Mouse (Mus musculus): ENCODE measurements around the gene Ccdc14.
A peak's percentile ranks its signal among the peaks of the same experiment; 100 is the strongest.
"Not testable (repeated sequence)": the region's sequence is repeated elsewhere in the genome, so short reads cannot be mapped to it uniquely, and the experiment has no call there.

Gene Ccdc14

DNA sequence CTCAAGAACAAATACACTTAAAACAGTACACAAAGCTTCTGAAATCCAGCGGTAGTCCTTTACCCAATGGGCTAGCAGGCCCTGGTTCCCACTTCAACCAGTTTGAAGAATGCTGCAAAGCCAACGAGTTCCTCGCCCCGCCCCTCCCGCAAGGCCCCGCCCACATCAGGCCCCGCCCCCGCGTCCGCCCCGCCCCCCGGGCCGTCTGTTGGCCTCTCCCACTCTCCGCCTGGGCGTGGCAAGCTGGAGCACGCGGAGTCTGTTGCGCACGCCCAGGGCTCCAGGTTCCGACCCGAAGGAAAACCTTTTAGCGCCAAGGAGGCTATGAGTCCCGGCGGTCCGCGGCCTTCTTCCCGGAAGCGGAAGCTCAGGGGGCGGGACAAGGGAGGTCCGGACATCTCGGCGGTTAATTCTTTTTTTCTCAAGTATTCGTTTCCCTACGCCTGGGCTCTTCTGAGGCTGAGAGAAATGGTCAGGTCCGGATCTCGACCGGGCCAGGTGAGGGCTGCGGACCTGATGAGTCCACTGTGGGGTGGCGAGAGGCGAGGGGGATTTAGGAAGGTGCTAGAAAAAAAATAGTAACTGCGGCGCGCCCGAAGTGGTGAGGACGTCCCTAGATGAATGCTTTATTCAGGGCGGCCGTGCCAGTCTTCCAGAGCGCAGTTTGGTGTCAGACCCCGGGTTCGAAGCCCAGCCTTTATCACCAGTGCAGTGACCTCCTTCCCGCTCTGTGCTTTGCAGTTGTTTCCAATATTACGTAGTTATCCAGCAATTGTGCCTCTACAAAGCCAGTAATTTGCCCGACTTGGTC lies at the start of gene Ccdc14:
Ccdc14 (plus strand) TSS at position 283 of the 811 bp plus-strand sequence.
- DNase-seq (ENCODE audit: inconsistent age in 2 of 2, low spot score in 1 of 2): peak; percentile 90 to 95

DNA sequence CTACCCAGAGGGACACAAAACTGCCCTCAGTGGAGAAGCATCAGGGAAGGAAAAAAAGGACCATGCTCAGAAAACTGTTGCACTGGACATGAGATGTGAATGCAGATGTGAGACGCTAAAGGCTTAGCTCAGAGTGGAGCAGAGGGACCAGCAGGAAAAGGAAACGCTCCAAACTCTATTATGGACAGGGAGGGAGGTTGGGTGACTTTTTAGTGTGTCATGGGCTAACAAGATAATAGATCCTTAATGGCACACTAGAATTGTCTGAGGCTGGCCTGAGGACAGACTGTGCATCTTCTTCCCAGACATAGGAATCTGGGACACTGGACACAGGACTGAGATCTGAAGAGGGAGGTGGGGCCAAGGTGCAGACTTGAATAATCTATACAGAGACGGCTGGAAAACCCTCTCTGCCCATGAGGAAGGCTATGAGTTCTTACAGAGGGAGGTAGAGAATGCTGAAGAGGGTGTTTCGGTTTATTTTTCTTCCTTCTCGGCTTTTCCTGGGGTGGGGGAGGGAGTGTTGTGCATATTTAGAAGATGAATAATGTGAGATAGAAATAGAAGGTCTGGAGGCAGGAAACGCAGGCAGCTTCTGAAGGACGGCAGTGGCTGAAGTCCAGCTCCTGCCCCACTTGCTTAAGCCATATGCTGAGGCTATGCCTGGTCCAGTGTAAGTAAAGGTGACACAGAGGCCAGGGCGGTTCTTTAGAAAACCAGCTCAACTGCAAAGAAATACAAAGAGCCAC lies 46.7 kb upstream of the Ccdc14 start:
- peak; percentile 10 to 49 for DNase-seq (ENCODE audit: inconsistent age in 2 of 2, low spot score in 1 of 2)

DNA sequence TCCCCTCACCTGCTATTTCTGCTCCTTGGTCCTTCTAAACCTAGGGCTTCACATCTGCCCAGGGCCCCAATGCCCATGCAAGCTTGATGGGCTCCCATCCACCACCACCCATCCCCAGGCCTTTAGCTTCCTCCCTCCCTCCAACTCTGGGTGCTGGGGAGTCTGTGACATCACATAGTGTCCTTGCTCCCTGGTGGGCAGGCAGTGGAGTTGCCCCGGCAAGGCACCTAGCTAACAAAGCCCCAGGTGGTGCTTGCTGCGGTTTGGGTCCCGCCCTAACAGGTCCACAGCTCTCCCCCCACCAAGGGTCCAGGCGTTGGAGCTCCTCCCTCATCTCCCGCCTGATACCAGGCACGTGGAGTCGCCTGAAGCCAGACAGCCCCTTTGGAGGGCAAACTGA lies 40.8 kb upstream of the Ccdc14 start, which contains the start of gene Ropn1:
Ropn1 (plus strand) TSS at position 301 of the 400 bp plus-strand sequence.
- DNase-seq (ENCODE audit: inconsistent age in 2 of 2, low spot score in 1 of 2): no peak

DNA sequence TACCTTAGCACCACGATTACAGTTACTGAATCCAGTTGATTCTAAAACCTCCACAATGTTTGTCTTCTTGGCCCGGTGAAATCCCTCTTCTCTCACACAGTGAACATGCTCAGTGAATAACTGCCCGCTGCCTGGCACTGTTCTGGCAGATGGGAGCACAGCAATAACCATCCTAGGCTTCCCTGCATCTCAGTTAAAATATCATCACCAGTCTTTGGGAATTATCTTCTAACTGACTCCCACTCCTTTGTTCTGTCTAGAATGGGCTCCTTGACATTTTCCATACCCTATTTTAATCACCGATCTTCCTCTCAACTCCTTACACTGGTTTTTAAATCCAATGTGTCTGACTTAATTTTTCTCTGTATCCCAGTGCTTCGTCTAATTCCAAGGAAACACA lies 37.4 kb upstream of the Ccdc14 start:
- DNase-seq (ENCODE audit: inconsistent age in 2 of 2, low spot score in 1 of 2): no peak

DNA sequence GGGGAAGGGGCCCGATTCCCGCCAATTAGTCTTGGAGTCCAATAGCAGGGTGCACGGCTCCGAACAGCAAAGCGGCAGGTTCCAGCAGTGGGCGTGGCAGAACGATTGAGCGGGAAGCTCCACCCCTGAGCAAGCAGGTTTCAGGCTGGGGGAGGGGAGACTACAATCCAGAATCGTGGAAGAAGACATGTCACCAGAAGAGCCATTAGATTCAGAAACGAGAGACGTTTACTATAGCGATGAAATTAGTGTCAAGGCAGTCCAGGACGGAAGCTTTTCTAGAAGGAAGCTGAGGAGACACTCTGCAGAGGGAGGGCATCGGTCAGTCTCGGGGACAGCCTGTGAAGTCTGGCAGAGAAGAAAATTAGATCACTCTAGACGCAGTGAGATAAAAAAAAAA lies 32.9 kb upstream of the Ccdc14 start:
- DNase-seq (ENCODE audit: inconsistent age in 2 of 2, low spot score in 1 of 2): peak; percentile 14 to 46

DNA sequence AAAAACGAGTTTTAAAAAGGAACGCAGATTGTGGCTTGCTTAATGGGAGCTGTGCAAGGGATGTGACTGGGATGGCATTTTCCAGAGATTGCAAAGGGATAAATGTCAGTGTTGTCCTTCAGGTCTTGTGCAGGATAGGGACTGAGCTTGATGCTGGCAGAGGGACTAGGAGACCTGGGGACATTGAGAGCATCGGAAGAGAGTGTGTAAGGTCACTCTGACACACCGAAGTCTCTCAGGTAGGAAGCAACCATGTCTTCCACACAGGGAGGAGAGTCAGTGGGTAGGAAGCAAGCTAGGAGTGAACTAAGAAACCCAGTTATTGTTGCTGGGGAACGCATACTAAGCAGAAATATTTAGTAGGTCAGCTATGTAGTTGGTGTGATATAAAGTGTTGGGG lies 32.4 kb upstream of the Ccdc14 start:
- DNase-seq (ENCODE audit: inconsistent age in 2 of 2, low spot score in 1 of 2): no peak

DNA sequence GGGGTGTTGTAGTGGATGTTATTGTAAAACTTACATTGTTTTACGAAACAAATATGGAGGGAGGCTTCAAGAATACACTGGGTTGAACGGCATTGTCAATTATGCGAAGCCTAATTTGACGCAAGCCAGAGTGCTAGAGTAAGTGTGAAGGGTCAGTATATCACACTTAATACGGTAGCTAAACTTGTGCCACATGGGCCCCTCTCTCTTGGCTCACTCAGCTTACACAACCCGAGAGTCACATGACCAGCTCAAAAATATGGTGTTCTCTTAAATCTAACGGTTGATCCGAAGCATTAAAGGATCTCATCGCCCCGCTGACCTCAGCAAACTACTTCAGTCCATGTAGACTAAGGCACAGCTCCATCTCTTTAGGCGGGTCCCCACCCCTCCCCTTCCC lies 32.0 kb upstream of the Ccdc14 start:
- no peak for DNase-seq (ENCODE audit: inconsistent age in 2 of 2, low spot score in 1 of 2)

DNA sequence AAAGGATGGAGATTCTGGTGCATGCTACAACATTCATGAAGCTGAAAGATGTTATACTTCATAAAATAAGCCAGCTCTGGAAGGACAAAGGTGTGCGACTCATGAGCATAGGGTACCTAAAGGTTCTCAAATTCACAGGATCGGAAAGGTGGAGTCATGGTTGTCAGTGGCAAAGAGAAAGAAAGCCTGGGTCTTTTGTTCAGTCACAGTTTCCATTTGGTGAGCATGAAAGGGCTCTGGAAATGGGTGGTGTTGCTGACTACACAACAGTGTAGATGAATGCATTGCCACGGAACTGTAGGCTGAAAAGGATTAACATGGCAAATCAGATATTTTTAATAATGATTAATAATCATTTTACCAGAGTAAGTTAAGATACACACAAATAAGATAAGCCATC lies 25.9 kb upstream of the Ccdc14 start:
- DNase-seq (ENCODE audit: inconsistent age in 2 of 2, low spot score in 1 of 2): no peak

DNA sequence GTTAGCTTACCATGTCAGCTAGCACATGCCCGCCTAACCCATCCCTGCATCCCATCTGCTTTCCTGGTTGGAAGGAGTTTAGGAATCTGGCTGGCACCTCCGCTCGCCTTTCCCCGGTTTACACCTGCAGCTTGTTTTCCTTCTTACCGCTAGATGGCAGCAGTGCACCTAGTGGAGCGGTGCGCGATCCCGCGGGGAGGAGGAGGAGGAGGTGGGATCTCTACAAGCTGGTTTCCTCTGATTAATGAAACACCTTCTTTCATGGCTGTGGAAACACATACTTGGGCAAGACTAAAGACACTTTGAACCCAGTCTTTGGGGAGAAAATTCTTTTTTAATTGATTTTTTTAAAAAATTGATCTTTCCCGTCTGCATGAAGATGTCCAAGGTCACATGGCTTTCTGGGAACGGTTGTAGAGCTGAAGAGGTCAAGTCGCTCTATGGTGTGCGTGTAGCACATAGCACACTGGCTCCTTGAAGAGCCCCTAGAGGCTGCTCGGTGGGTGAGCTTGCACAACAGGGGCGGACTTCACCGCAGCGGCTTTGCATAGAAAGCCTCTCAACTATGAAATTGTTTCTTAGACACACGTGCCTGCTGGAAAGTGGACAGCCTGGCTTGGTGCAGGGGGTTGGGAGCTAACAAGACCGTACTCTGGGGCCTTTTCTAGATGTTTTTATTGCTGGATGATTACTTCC lies 23.2 kb upstream of the Ccdc14 start:
- peak; percentile 73 to 93 for DNase-seq (ENCODE audit: inconsistent age in 2 of 2, low spot score in 1 of 2)

DNA sequence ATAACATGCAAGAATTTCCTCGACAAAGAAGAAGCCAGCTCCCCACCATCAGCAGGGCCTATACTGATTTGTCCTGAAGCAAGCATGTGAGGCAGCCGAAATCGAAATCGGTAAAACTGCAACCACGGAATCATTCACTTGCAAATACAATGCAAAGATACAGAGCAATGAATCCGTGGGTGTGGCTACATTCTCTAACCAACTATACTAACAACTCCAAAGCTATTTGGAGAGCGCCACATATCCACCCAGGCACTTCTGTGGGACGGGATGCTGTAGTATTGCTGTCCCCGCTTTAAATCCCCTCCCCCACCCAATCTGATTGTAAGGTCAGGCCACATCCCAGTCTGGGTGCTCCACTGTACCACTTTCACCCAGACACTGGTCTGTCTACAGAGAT lies 22.1 kb upstream of the Ccdc14 start:
- no peak for DNase-seq (ENCODE audit: inconsistent age in 2 of 2, low spot score in 1 of 2)

DNA sequence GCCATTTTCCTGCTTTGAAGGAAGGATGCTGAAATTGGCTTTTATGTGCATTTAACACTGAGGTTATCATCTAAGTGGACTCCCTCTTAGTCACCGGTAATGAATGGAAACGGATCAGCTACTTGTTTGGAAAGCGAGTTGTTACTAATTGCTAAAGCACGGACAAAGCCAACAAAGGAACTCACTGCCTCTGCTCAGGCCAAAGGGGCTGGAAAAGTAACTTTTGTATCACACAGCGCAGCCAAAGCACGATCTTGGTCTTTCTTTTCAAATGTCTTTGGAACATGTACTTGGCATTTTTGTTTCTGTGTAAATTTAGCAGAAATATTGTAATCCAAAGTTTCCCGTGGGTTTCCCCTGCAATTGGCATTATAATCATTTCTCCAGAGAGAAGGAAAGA lies 18.4 kb upstream of the Ccdc14 start:
- no peak for DNase-seq (ENCODE audit: inconsistent age in 2 of 2, low spot score in 1 of 2)

DNA sequence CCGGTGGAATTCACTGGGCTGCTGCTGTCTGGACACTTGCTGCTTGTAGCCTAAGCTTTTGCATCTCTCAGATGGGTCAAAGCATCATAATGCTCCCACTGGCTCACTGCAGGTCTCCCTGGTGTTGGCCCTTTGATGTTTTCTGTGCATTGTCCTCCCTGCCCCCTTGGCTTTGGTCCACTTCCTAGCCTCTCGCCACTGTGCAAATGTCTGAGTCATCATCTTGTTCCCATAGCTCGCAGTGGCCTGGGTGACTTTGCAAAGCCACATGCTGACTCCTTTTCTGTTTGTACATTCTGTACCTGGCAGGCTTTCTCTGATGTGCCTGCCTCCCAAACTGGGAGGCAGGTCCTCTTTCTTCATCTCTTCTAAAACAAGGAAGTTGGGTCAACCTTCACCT lies 17.6 kb upstream of the Ccdc14 start:
- DNase-seq (ENCODE audit: inconsistent age in 2 of 2, low spot score in 1 of 2): peak; percentile 71 to 80

DNA sequence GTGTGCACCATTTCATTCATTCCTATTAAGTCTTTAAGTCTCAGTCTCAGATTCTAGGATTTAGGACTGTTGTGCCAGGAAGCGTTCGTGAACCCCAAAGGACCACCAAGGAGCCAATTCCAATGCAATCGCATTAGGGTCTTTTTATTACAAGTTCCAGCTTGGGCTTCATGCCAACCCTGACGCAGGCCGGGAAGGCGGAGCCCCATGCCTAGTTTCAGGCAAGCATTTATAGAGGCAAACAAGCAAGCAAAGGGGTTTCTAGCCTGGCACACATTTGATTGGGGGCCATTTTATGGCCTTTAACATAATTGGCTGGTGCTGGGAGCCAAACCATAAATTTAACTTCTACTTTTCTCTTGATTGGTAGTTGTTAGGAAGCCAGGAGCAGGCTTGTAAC lies 16.1 kb upstream of the Ccdc14 start:
- no peak for DNase-seq (ENCODE audit: inconsistent age in 2 of 2, low spot score in 1 of 2)

DNA sequence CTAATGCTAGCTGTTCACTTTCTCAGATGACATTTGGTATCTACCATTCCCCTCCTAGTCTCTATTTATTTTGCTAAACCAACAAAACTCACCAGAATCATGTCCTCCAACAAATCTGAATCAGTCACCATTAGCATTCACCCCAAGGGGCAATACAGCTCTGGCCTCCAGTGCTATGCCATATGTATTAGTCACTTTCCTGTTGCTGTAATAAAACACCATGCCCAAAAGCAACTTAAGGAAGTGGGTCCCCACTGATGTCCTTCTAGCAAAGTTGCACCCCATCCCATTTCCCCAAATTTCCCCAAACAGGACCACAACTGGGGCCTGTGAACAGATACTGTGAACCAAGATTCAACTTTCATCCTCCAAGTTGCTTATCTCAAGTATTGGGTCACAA lies 8.6 kb upstream of the Ccdc14 start:
- no peak for DNase-seq (ENCODE audit: inconsistent age in 2 of 2, low spot score in 1 of 2)

DNA sequence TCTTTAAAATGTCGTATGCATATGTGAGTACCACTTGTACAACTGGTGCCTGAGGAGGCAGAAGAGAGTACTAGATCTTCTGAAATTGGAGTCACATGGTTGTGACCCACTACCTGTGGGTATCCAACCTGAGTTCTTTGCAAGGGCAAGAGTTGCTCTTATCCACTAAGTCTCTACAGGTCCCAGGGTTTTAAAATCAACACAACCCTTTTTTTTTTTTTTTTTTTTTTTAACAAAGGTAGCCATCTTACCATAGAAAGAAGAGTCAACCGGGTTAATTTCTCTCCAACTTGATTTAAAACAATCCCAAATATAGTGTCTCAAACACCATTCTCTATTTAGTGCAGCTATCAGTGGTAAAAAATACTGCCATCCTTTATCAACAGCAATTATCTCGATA lies 537 bp upstream of the Ccdc14 start:
- no peak for DNase-seq (ENCODE audit: inconsistent age in 2 of 2, low spot score in 1 of 2)

DNA sequence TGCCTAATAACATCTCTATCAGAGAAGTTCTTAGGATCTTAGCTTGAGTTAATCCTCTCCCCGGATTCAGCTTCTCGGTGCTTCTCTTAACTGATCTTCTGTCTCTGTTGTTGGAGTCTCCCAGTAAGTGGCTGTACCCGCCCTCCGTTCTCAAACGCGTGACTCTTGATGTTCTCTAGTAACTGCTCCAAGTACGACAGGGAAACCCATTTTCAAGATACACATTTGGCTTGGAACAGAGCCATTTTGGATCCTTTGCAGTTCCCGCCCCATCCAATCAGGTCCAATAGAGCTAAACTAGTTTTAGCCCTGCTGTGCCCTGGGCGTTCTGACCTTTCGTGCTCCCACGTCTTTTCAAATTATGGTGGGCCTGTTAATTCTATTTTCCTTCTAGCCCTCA lies 740 bp downstream of the Ccdc14 start:
- no peak for DNase-seq (ENCODE audit: inconsistent age in 2 of 2, low spot score in 1 of 2)

DNA sequence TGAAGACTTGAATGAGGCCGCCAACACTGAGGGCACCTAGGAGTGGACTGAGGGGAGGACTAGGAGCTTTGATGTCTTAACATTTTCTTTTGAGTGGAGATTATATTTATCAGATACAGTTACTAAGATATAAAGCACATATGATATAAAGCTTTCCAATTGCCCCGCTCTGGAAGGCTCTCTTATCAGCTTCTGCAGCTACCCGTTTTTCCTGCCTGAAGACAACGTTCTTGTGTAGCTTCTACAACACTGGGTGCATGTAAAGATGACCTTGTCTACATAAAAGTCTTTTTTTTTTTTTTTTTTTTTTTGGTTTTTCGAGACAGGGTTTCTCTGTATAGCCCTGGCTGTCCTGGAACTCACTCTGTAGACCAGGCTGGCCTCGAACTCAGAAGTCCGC lies 4.1 kb downstream of the Ccdc14 start:
- no peak for DNase-seq (ENCODE audit: inconsistent age in 2 of 2, low spot score in 1 of 2)

DNA sequence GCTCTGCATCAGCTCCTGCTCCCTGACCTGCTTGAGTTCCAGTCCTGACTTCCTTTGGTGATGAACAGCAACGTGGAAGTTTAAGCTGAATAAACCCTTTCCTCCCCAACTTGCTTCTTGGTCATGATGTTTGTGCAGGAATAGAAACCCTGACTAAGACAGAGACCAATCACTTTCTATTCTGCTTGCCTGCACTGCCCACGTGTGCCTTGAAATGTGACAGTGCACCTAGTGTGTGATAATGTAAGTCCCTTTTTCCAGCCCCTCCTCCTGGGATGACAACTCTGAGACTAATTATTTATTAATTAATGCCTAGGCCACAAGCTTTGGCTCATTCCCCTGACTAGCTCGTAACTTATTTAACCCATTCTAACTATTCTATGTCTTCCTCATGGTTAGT lies 8.3 kb downstream of the Ccdc14 start:
- DNase-seq (ENCODE audit: inconsistent age in 2 of 2, low spot score in 1 of 2): not testable (repeated sequence)

DNA sequence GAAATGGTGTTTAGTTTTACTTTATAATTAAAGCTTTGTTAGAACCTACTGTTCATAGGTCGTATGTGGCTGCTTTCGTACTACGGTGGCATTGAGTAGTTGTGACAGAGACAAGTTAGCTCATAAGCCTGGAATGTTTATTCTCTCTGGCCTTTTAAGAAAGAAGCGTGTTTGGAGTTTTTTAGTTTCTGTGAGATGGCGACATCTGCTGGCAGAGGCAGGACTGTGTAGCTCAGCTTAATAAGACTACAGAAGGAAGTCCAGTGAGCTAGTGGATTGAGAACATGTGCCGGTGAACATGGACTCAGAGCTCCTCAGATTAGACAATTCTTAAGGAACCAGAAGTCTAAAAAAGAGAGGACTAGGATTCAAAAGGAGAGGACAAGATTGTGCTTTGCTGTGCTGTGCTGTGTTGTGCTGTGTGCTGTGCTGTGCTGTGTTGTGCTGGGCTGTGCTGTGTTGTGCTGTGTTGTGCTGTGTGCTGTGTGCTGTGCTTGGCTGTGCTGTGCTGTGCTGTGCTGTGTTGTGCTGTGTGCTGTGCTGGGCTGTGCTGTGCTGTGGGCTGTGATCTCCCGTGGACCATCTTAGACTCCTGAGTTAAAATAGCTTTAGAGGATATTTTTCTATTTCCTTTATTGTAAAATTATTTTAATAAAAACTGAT lies 9.9 kb downstream of the Ccdc14 start:
- peak; percentile 80 to 94 for DNase-seq (ENCODE audit: inconsistent age in 2 of 2, low spot score in 1 of 2)

DNA sequence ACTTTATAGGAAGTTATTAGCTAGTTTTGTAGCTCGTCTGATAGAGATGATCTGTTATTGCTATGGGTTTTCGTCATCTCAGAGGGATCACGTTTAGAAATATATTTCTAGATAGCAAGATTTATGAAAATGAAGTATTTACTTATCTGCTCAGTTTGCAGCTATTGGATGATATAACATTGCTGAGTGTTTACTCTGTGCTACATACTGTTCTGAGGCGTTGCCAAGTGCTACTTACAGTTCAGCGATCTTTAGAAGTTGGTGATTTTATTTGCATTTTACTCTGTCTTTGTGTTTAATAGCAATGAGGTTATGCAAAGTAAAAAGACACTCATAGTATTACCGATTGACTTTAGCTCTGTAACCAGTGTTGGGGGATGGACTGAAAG lies 10.4 kb downstream of the Ccdc14 start:
- DNase-seq (ENCODE audit: inconsistent age in 2 of 2, low spot score in 1 of 2): no peak

DNA sequence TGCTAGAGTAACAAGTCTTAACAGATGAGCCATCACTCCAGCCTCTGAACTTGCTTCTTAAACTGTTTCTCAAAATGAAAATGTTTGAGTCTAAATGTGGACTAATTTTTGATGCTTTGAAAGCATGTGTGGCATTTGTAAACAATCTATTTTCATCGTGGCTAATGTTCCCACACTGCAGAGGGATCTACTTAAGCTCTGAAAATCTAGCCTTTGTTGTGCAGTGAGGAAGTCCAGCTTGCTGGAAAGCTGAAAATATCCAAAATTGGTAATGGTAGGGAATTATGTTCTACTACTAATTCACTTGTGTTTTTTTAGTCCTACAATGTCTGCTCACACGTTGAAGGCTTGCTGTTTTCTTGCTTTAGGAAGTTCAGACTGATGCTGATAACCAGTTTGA lies 15.6 kb downstream of the Ccdc14 start:
- no peak for DNase-seq (ENCODE audit: inconsistent age in 2 of 2, low spot score in 1 of 2)

All from adrenal gland, adult (tissue).